Mouse (Mus musculus) heart, postnatal 36 days (tissue): ENCODE results near the gene Lpin3. TPM values are rescaled to one million over a fixed set of nuclear protein-coding genes. Genes with fewer than 3 reads are reported as not detected.

Source experiments
- DNase-seq, 2 experiments: peaks; one replicate each; pipeline ENCODE4 v3.0.0; 2021 to 2022
- intact Hi-C: fragments of 180-260 bp; cut with DNase I; formaldehyde crosslinking; loops from one replicate; pipeline ENCODE4 v1.15.1; 2025
- total RNA-seq, 2 experiments: library from RNA; stranded (reverse); gene quantifications; 2 replicates each; pipeline ENCODE4 v1.2.3; 2021

Lpin3 gene
- total RNA-seq, 2 experiments from 2014 or later, result 4.1 to 7.0 TPM

GRCm38 (mm10) chr2:160925203-160925602, 44.7 kb downstream of the Lpin3 start:
- peak; percentile 34 to 41 for DNase-seq
- intact Hi-C loops, result no loop called here

GRCm38 (mm10) chr2:160931378-160931777, 50.9 kb downstream of the Lpin3 start:
- intact Hi-C loops, result loop anchor here (10.0 kb wide), 1 partner anchor 1067 kb away; no protein-coding TSS in a partner anchor
- DNase-seq, result no peak

GRCm38 (mm10) chr2:160932325-160932724, 51.9 kb downstream of the Lpin3 start:
- peak in 1 of 2 experiments; percentile 27 for DNase-seq
- intact Hi-C loops, result loop anchor here (10.0 kb wide), 1 partner anchor 1068 kb away; no protein-coding TSS in a partner anchor

GRCm38 (mm10) chr2:160932981-160933380, 52.5 kb downstream of the Lpin3 start:
- DNase-seq, result no peak
- intact Hi-C loops, result loop anchor here (10.0 kb wide), 1 partner anchor 1068 kb away; no protein-coding TSS in a partner anchor

- intact Hi-C loops, result loop anchor here (10.0 kb wide), 1 partner anchor 1069 kb away; no protein-coding TSS in a partner anchor
- no peak for DNase-seq
Measured at GRCm38 (mm10) chr2:160933890-160934289, 53.4 kb downstream of the Lpin3 start.

- DNase-seq, result no peak
- intact Hi-C loops, result loop anchor here (10.0 kb wide), 1 partner anchor 1070 kb away; no protein-coding TSS in a partner anchor
Measured at GRCm38 (mm10) chr2:160934451-160934850, 54.0 kb downstream of the Lpin3 start.

GRCm38 (mm10) chr2:160940930-160941709, 60.6 kb downstream of the Lpin3 start:
- intact Hi-C loops, result no loop called here

GRCm38 (mm10) chr2:160942443-160942842, 62.0 kb downstream of the Lpin3 start:
- DNase-seq, result no peak
- intact Hi-C loops, result loop anchor here (2.0 kb wide), 1 partner anchor 344 kb away; no protein-coding TSS in a partner anchor

More at GRCm38 (mm10) chr2:160940930-160941709, 60.6 kb downstream of the Lpin3 start:
- DNase-seq, result no peak

GRCm38 (mm10) chr2:160951595-160951994, 71.1 kb downstream of the Lpin3 start:
- intact Hi-C loops, result no loop called here
- no peak for DNase-seq

- DNase-seq, result no peak
- intact Hi-C loops, result no loop called here
Measured at GRCm38 (mm10) chr2:160953131-160953873, 72.8 kb downstream of the Lpin3 start.

- intact Hi-C loops, result no loop called here
- DNase-seq, result no peak
Measured at GRCm38 (mm10) chr2:160954541-160954940, 74.1 kb downstream of the Lpin3 start.

GRCm38 (mm10) chr2:160955331-160955730, 74.9 kb downstream of the Lpin3 start:
- peak in 1 of 2 experiments; percentile 25 for DNase-seq

More at GRCm38 (mm10) chr2:160955331-160955730, 74.9 kb downstream of the Lpin3 start:
- intact Hi-C loops, result no loop called here

Other genes starting within 250 kb of the Lpin3 start
- gene Top1, start 234.8 kb upstream of the Lpin3 start, total RNA-seq, result 10 to 100 TPM; 46.9 to 50.5 TPM
- 10 to 100 TPM; 56.7 to 73.1 TPM for gene Plcg1, start 149.4 kb upstream of the Lpin3 start, total RNA-seq
- gene Zhx3, start 7.7 kb upstream of the Lpin3 start, total RNA-seq, result 10 to 100 TPM; 44.5 to 47.7 TPM
- gene Emilin3, start 31.7 kb downstream of the Lpin3 start, total RNA-seq, result 1 to 10 TPM; 1.8 to 4.1 TPM
- gene Chd6, start 228.4 kb downstream of the Lpin3 start, total RNA-seq, result 10 to 100 TPM; 56.5 to 64.0 TPM